22 mouse cellular contexts compared by ENCODE assay signal in genomic region chr11:31218009-31218408, GRCm38 (mm10). TPM values are rescaled to one million over a fixed set of nuclear protein-coding genes. Genes with fewer than 3 reads are reported as not detected.
DNase-seq lines count a peak whose midpoint lies in the region; ATAC-seq and TF ChIP-seq lines count a peak whose summit lies in the region.
"Had no signal": no experiment of that assay in that cellular context is flagged by ENCODE, and none has a peak within 500 bp of the region (broad histone marks: within the 10 kb centered on the region; RNA-seq: fewer than 3 reads in every experiment).

No protein-coding gene starts in this region.

- no peak overlapping the region for H3K9ac ChIP-seq in midbrain, embryonic 11.5 days (ENCODE audit: low read length)
- H3K9ac ChIP-seq in midbrain, embryonic 13.5 days (replicated peaks), result no peak overlapping the region
- no peak overlapping the region for H3K9ac ChIP-seq in forebrain, embryonic 12.5 days
- no peak overlapping the region for H3K9ac ChIP-seq in hindbrain, embryonic 14.5 days
- H3K9ac ChIP-seq in midbrain, postnatal 0 days (replicated peaks; ENCODE audit: low read length, poor library complexity, severe bottlenecking), result no peak overlapping the region
- H3K9ac ChIP-seq in heart, adult 2 months (ENCODE audit: low read depth, low read length), result no peak overlapping the region
- H3K9ac ChIP-seq: embryonic facial prominence, embryonic 12.5 days; lung, embryonic 14.5 days had no signal

- H3K36me3 ChIP-seq in midbrain, embryonic 11.5 days (ENCODE audit: control insufficient read depth, insufficient read depth, low read length), result no peaks in the 10 kb centered on the region
- H3K36me3 ChIP-seq in midbrain, embryonic 13.5 days, result no peaks in the 10 kb centered on the region
- H3K36me3 ChIP-seq in forebrain, embryonic 12.5 days (replicated peaks), result no peaks in the 10 kb centered on the region
- no peaks in the 10 kb centered on the region for H3K36me3 ChIP-seq in hindbrain, embryonic 14.5 days (replicated peaks; ENCODE audit: control insufficient read depth, insufficient read depth)
- H3K36me3 ChIP-seq in midbrain, postnatal 0 days (ENCODE audit: insufficient read depth, low read length), result no peaks in the 10 kb centered on the region
- H3K36me3 ChIP-seq in heart, adult 2 months (ENCODE audit: control insufficient read depth, insufficient read depth, low read length), result no peaks in the 10 kb centered on the region
- H3K36me3 ChIP-seq: embryonic facial prominence, embryonic 12.5 days; limb, embryonic 10.5 days had no signal

- no peak for TF ChIP-seq POLR2A in heart, adult 2 months (IDR thresholded peaks at IDR 0.05; ENCODE audit: insufficient read depth, low read depth, low read length)

- H3K9me3 ChIP-seq in midbrain, embryonic 11.5 days (ENCODE audit: control insufficient read depth, low read length), result no peaks in the 10 kb centered on the region
- H3K9me3 ChIP-seq in midbrain, embryonic 13.5 days, result no peaks in the 10 kb centered on the region
- H3K9me3 ChIP-seq in forebrain, embryonic 12.5 days, result no peaks in the 10 kb centered on the region
- no peaks in the 10 kb centered on the region for H3K9me3 ChIP-seq in hindbrain, embryonic 14.5 days (ENCODE audit: control insufficient read depth, low read length)
- H3K9me3 ChIP-seq in midbrain, postnatal 0 days (ENCODE audit: low read length), result no peaks in the 10 kb centered on the region
- H3K9me3 ChIP-seq: embryonic facial prominence, embryonic 12.5 days; limb, embryonic 10.5 days had no signal

- ATAC-seq in midbrain, embryonic 11.5 days (ENCODE audit: low FRiP score), result peak; percentile 67
- ATAC-seq in midbrain, embryonic 13.5 days, result no peak
- ATAC-seq in forebrain, embryonic 12.5 days (ENCODE audit: low FRiP score), result peak; percentile 58; the same call in 1 of the 2 replicates
- ATAC-seq in hindbrain, embryonic 14.5 days (ENCODE audit: low FRiP score), result peak; percentile 66; the same call in 1 of the 2 replicates
- no peak for ATAC-seq in midbrain, postnatal 0 days (ENCODE audit: low FRiP score)

- no peak for DNase-seq in midbrain, embryonic 11.5 days (ENCODE audit: low spot score, missing footprints)
- no peak for DNase-seq in hindbrain, embryonic 14.5 days (ENCODE audit: low spot score)
- DNase-seq in midbrain, postnatal 0 days (ENCODE audit: low spot score), result peak; percentile 21
- DNase-seq in heart, adult 2 months, result no peak
- DNase-seq in cerebellum, postnatal 4 days (ENCODE audit: low spot score in 2 of 2), result no peak
- DNase-seq: adrenal gland, postnatal 10 days; B cell, adult 2 months; cerebellum, adult 2 months; kidney, adult 8-10 months; kidney, postnatal 25 days; lung, embryonic 14.5 days; lung, postnatal 4 days; retina, postnatal 1 day; thymus, postnatal 4 days had no signal

- TF ChIP-seq EP300 in heart, adult 2 months (IDR thresholded peaks at IDR 0.05; ENCODE audit: insufficient read depth, low read depth, low read length), result no peak

- no peak overlapping the region for H3K4me2 ChIP-seq in midbrain, embryonic 11.5 days
- no peak overlapping the region for H3K4me2 ChIP-seq in midbrain, embryonic 13.5 days (replicated peaks)
- no peak overlapping the region for H3K4me2 ChIP-seq in forebrain, embryonic 12.5 days
- no peak overlapping the region for H3K4me2 ChIP-seq in hindbrain, embryonic 14.5 days (replicated peaks)
- no peak overlapping the region for H3K4me2 ChIP-seq in midbrain, postnatal 0 days (ENCODE audit: low read depth, low read length, poor library complexity, severe bottlenecking)
- H3K4me2 ChIP-seq: embryonic facial prominence, embryonic 12.5 days; liver, embryonic 11.5 days; lung, embryonic 14.5 days had no signal

- intact Hi-C loops in heart, adult 2 months (cut with DNase I), result no loop called here

- H3K4me3 ChIP-seq in midbrain, embryonic 11.5 days (ENCODE audit: low read depth, low read length), result no peak overlapping the region
- no peak overlapping the region for H3K4me3 ChIP-seq in midbrain, embryonic 13.5 days (replicated peaks)
- no peak overlapping the region for H3K4me3 ChIP-seq in forebrain, embryonic 12.5 days (replicated peaks)
- H3K4me3 ChIP-seq in hindbrain, embryonic 14.5 days (replicated peaks; ENCODE audit: low read length), result no peak overlapping the region
- no peak overlapping the region for H3K4me3 ChIP-seq in midbrain, postnatal 0 days (ENCODE audit: low read depth, low read length)
- no peak overlapping the region for H3K4me3 ChIP-seq in heart, adult 2 months
- H3K4me3 ChIP-seq: embryonic facial prominence, embryonic 12.5 days; left cerebral cortex, adult 2 months; limb, embryonic 10.5 days had no signal

- TF ChIP-seq CTCF in midbrain, postnatal 0 days (IDR thresholded peaks at IDR 0.05), result no peak
- TF ChIP-seq CTCF in heart, adult 2 months (IDR thresholded peaks at IDR 0.05), result no peak

- H3K27me3 ChIP-seq in midbrain, embryonic 11.5 days (ENCODE audit: control insufficient read depth, insufficient read depth, low read length), result no peaks in the 10 kb centered on the region
- no peaks in the 10 kb centered on the region for H3K27me3 ChIP-seq in midbrain, embryonic 13.5 days
- no peaks in the 10 kb centered on the region for H3K27me3 ChIP-seq in forebrain, embryonic 12.5 days
- no peaks in the 10 kb centered on the region for H3K27me3 ChIP-seq in hindbrain, embryonic 14.5 days (ENCODE audit: control insufficient read depth, insufficient read depth, low read length)
- no peaks in the 10 kb centered on the region for H3K27me3 ChIP-seq in midbrain, postnatal 0 days (ENCODE audit: insufficient read depth, low read length)
- H3K27me3 ChIP-seq in heart, adult 2 months (ENCODE audit: control insufficient read depth, insufficient read depth, low read length), result no peaks in the 10 kb centered on the region
- H3K27me3 ChIP-seq: embryonic facial prominence, embryonic 12.5 days had no signal

- H3K27ac ChIP-seq in midbrain, embryonic 11.5 days (ENCODE audit: low read depth, low read length), result no peak overlapping the region
- no peak overlapping the region for H3K27ac ChIP-seq in midbrain, embryonic 13.5 days
- no peak overlapping the region for H3K27ac ChIP-seq in forebrain, embryonic 12.5 days
- H3K27ac ChIP-seq in hindbrain, embryonic 14.5 days, result no peak overlapping the region
- no peak overlapping the region for H3K27ac ChIP-seq in midbrain, postnatal 0 days (ENCODE audit: low read depth, low read length)
- no peak overlapping the region for H3K27ac ChIP-seq in heart, adult 2 months
- H3K27ac ChIP-seq: embryonic facial prominence, embryonic 12.5 days; left cerebral cortex, adult 2 months; limb, embryonic 10.5 days had no signal

- no peaks in the 10 kb centered on the region for H3K79me2 ChIP-seq in heart, adult 2 months (replicated peaks; ENCODE audit: control insufficient read depth, insufficient read depth, low read length)

- no peaks in the 10 kb centered on the region for H3K4me1 ChIP-seq in midbrain, embryonic 11.5 days (ENCODE audit: control insufficient read depth, insufficient read depth, low read length)
- H3K4me1 ChIP-seq in midbrain, embryonic 13.5 days (replicated peaks), result no peaks in the 10 kb centered on the region
- H3K4me1 ChIP-seq in forebrain, embryonic 12.5 days, result no peaks in the 10 kb centered on the region; the same call in 1 of the 2 replicates
- no peaks in the 10 kb centered on the region for H3K4me1 ChIP-seq in hindbrain, embryonic 14.5 days (replicated peaks; ENCODE audit: control insufficient read depth, insufficient read depth, low read length)
- H3K4me1 ChIP-seq in midbrain, postnatal 0 days (ENCODE audit: insufficient read depth, low read length), result no peaks in the 10 kb centered on the region
- no peaks in the 10 kb centered on the region for H3K4me1 ChIP-seq in heart, adult 2 months (ENCODE audit: control insufficient read depth, insufficient read depth, low read length)
- H3K4me1 ChIP-seq: embryonic facial prominence, embryonic 12.5 days; limb, embryonic 10.5 days had no signal

RNA-seq across cellular contexts. Expression of gene Gm17332, which starts 35.7 kb away (rescaled TPM):
- not detected in 2 replicates for polyA plus RNA-seq in midbrain, embryonic 11.5 days (2014; fragmentation: Nextera tagmentation; extraction: Ambion mirVana)
- polyA plus RNA-seq in midbrain, embryonic 13.5 days (2015; fragmentation: Nextera tagmentation; extraction: Ambion mirVana), result not detected in 2 replicates
- polyA plus RNA-seq in forebrain, embryonic 12.5 days (2016; fragmentation: Nextera tagmentation; extraction: Ambion mirVana), result not detected in 2 replicates
- not detected in 2 replicates for polyA plus RNA-seq in hindbrain, embryonic 14.5 days (2014; fragmentation: Nextera tagmentation; extraction: Ambion mirVana)
- total RNA-seq in midbrain, postnatal 0 days (2014; rRNA removed), result not detected in 2 replicates
- not detected in 2 replicates for polyA plus RNA-seq in midbrain, postnatal 0 days (2015; fragmentation: Nextera tagmentation; extraction: Ambion mirVana)
- not detected for total RNA-seq in heart, adult 2 months (2021)
- polyA plus RNA-seq in heart, adult 2 months (2012; rRNA removed), result not detected in 2 replicates
- total RNA-seq: adrenal gland, postnatal 10 days; granulocyte monocyte progenitor cell, adult 5-6 weeks; left cerebral cortex, adult 2 months had no signal
- polyA plus RNA-seq: cerebellum, adult 2 months; embryonic facial prominence, embryonic 12.5 days; heart, embryonic 14.5 days; limb, embryonic 10.5 days; liver, embryonic 11.5 days; lung, embryonic 14.5 days had no signal

Comparison
In these comparisons a context has a peak if more than half of its experiments do, and no peak if none do; other contexts are left out.
1. ATAC-seq: peak in midbrain, embryonic 11.5 days (single experiment), forebrain, embryonic 12.5 days (single experiment) and hindbrain, embryonic 14.5 days (single experiment); none in midbrain, embryonic 13.5 days (single experiment) and midbrain, postnatal 0 days (single experiment).